24 mouse cellular contexts compared by ENCODE assay signal in the genomic region with DNA sequence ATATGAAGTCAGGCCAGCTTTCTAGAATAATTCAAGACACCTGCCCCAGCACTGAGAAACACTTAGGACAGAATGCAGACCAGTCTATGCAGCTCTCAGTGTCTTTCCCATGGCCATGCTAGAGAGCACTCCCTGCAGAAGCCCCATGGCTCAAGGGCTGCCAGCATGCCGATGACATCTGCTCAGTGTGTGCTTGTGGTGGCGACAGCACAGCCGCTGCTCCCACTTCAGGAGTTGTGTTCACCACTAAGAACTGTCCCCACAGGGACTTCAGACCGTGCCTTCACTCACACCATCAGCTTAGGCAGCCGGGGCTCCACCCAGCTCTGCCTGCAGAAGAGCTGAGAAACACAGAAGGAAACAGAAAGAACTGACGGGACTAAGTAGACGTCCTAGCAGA. TPM values are rescaled to one million over a fixed set of nuclear protein-coding genes. Genes with fewer than 3 reads are reported as not detected.
DNase-seq lines count a peak whose midpoint lies in the region; ATAC-seq and TF ChIP-seq lines count a peak whose summit lies in the region.
"Had no signal": no experiment of that assay in that cellular context is flagged by ENCODE, and none has a peak within 500 bp of the region (broad histone marks: within the 10 kb centered on the region; RNA-seq: fewer than 3 reads in every experiment).

No protein-coding gene starts in this region.

- H3K4me1 ChIP-seq in forebrain, embryonic 16.5 days (replicated peaks; ENCODE audit: control insufficient read depth, insufficient read depth, low read length) = peaks cover 19% of the 10 kb centered on the region
- H3K4me1 ChIP-seq in forebrain, embryonic 10.5 days = no peaks in the 10 kb centered on the region
- peaks cover 6 to 26% of the 10 kb centered on the region in 2 experiments for H3K4me1 ChIP-seq in heart, embryonic 14.5 days (ENCODE audit: control insufficient read depth in 2 of 2, insufficient read depth in 2 of 2, low read length in 2 of 2)
- no peaks in the 10 kb centered on the region for H3K4me1 ChIP-seq in heart, adult 2 months (ENCODE audit: control insufficient read depth, insufficient read depth, low read length)
- H3K4me1 ChIP-seq: intestine, embryonic 15.5 days had no signal

- no peak overlapping the region for H3K9ac ChIP-seq in forebrain, embryonic 16.5 days (replicated peaks; ENCODE audit: low read depth, low read length)
- H3K9ac ChIP-seq in heart, embryonic 14.5 days (ENCODE audit: low read length) = no peak overlapping the region
- H3K9ac ChIP-seq in heart, adult 2 months (ENCODE audit: low read depth, low read length) = no peak overlapping the region
- H3K9ac ChIP-seq: intestine, embryonic 15.5 days; liver, embryonic 12.5 days; liver, postnatal 0 days; midbrain, embryonic 12.5 days had no signal

- intact Hi-C loops in heart, adult 2 months (cut with DNase I) = no loop called here

- no peak for TF ChIP-seq CTCF in heart, adult 2 months (IDR thresholded peaks at IDR 0.05)
- TF ChIP-seq CTCF in brain, embryonic 14.5 days (IDR thresholded peaks at IDR 0.05; ENCODE audit: borderline replicate concordance, extremely low read depth, insufficient read depth, insufficient read length) = no peak

- TF ChIP-seq EP300 in heart, adult 2 months (IDR thresholded peaks at IDR 0.05; ENCODE audit: insufficient read depth, low read depth, low read length) = no peak

- WGBS in forebrain, embryonic 16.5 days = 68% methylated on average over 7 of the region's 7 CpGs
- WGBS in forebrain, embryonic 10.5 days = 89% methylated on average over 7 of the region's 7 CpGs
- WGBS in heart, embryonic 14.5 days = 11% methylated on average over 7 of the region's 7 CpGs
- WGBS in heart, adult 2 months = 43% methylated on average over 7 of the region's 7 CpGs

- peaks cover 4% of the 10 kb centered on the region for H3K36me3 ChIP-seq in forebrain, embryonic 16.5 days (ENCODE audit: control insufficient read depth, insufficient read depth)
- H3K36me3 ChIP-seq in forebrain, embryonic 10.5 days (replicated peaks) = peaks cover 37% of the 10 kb centered on the region
- no peaks in the 10 kb centered on the region for H3K36me3 ChIP-seq in heart, embryonic 14.5 days (ENCODE audit: control insufficient read depth, insufficient read depth, low read length)
- H3K36me3 ChIP-seq in heart, adult 2 months (ENCODE audit: control insufficient read depth, insufficient read depth, low read length) = no peaks in the 10 kb centered on the region
- H3K36me3 ChIP-seq: intestine, embryonic 15.5 days; liver, embryonic 12.5 days had no signal

- H3K27ac ChIP-seq in forebrain, embryonic 16.5 days (ENCODE audit: low read length) = peak overlapping the region; percentile 47
- H3K27ac ChIP-seq in forebrain, embryonic 10.5 days = no peak overlapping the region
- no peak overlapping the region for H3K27ac ChIP-seq in heart, embryonic 14.5 days (replicated peaks in 1 of 2; ENCODE audit: control insufficient read depth in 1 of 2, insufficient read depth in 1 of 2, low read depth in 2 of 2, low read length in 2 of 2)
- no peak overlapping the region for H3K27ac ChIP-seq in heart, adult 2 months
- H3K27ac ChIP-seq: gastrocnemius, adult 2 months; intestine, embryonic 15.5 days; liver, embryonic 12.5 days; midbrain, embryonic 12.5 days had no signal

- no peaks in the 10 kb centered on the region for H3K79me2 ChIP-seq in heart, adult 2 months (replicated peaks; ENCODE audit: control insufficient read depth, insufficient read depth, low read length)

- no peak for ATAC-seq in forebrain, embryonic 16.5 days
- ATAC-seq in heart, embryonic 14.5 days (ENCODE audit: insufficient number of reproducible peaks, insufficient read depth, low FRiP score, low read depth) = peak; percentile 55; the same call in 1 of the 2 replicates
- ATAC-seq: CD4-positive, CD25-positive, alpha-beta regulatory T cell, adult 4 months; intestine, embryonic 15.5 days; liver, embryonic 12.5 days; liver, postnatal 0 days; lung, postnatal 0 days had no signal

- no peak for TF ChIP-seq POLR2A in heart, adult 2 months (IDR thresholded peaks at IDR 0.05; ENCODE audit: insufficient read depth, low read depth, low read length)
- TF ChIP-seq POLR2A in brain, embryonic 14.5 days (IDR thresholded peaks at IDR 0.05; ENCODE audit: borderline replicate concordance, extremely low read depth, insufficient read depth, insufficient read length, poor library complexity, severe bottlenecking) = no peak

- H3K4me3 ChIP-seq in forebrain, embryonic 16.5 days (replicated peaks; ENCODE audit: low read length) = no peak overlapping the region
- no peak overlapping the region for H3K4me3 ChIP-seq in forebrain, embryonic 10.5 days
- H3K4me3 ChIP-seq in heart, embryonic 14.5 days (ENCODE audit: control insufficient read depth in 1 of 2, insufficient read depth in 1 of 2, low read depth in 1 of 2, low read length in 2 of 2) = no peak overlapping the region
- no peak overlapping the region for H3K4me3 ChIP-seq in heart, adult 2 months
- H3K4me3 ChIP-seq: gastrocnemius, adult 2 months; intestine, embryonic 15.5 days; liver, embryonic 12.5 days; midbrain, embryonic 12.5 days had no signal

- H3K27me3 ChIP-seq in forebrain, embryonic 16.5 days (replicated peaks; ENCODE audit: control insufficient read depth, insufficient read depth, low read length) = no peaks in the 10 kb centered on the region
- H3K27me3 ChIP-seq in forebrain, embryonic 10.5 days (ENCODE audit: poor library complexity, severe bottlenecking) = no peaks in the 10 kb centered on the region
- H3K27me3 ChIP-seq in heart, embryonic 14.5 days (ENCODE audit: control insufficient read depth, insufficient read depth, low read length) = peaks cover 80% of the 10 kb centered on the region
- H3K27me3 ChIP-seq in heart, adult 2 months (ENCODE audit: control insufficient read depth, insufficient read depth, low read length) = no peaks in the 10 kb centered on the region
- H3K27me3 ChIP-seq: intestine, embryonic 15.5 days; liver, embryonic 12.5 days; midbrain, embryonic 12.5 days had no signal

- H3K4me2 ChIP-seq in forebrain, embryonic 16.5 days (ENCODE audit: low read length) = no peak overlapping the region
- H3K4me2 ChIP-seq in heart, embryonic 14.5 days (ENCODE audit: low read length) = peak overlapping the region; percentile 48
- H3K4me2 ChIP-seq: intestine, embryonic 15.5 days; liver, embryonic 12.5 days; midbrain, embryonic 12.5 days had no signal

- no peaks in the 10 kb centered on the region for H3K9me3 ChIP-seq in forebrain, embryonic 16.5 days (ENCODE audit: control insufficient read depth, low read length)
- no peaks in the 10 kb centered on the region for H3K9me3 ChIP-seq in forebrain, embryonic 10.5 days
- no peaks in the 10 kb centered on the region for H3K9me3 ChIP-seq in heart, embryonic 14.5 days (ENCODE audit: control insufficient read depth, low read length)
- H3K9me3 ChIP-seq: intestine, embryonic 15.5 days; liver, embryonic 12.5 days; megakaryocyte, embryonic 14.5 days; midbrain, embryonic 12.5 days had no signal

- no peak for DNase-seq in forebrain, embryonic 10.5 days (ENCODE audit: extremely low spot score, low spot score)
- DNase-seq in heart, adult 9 months (ENCODE audit: low spot score in 2 of 2) = no peak
- DNase-seq in heart, postnatal 4 days = peak; percentile 41
- DNase-seq in heart, adult 2 months = no peak
- DNase-seq in brain, embryonic 14.5 days (ENCODE audit: low read depth) = peak; percentile 12
- DNase-seq: adrenal gland, postnatal 14 days; cerebellum, adult 18-20 months; cerebellum, postnatal 14 days; gastrocnemius, adult 2 months; gastrocnemius, postnatal 36 days; kidney, adult 2 months; kidney, postnatal 36 days; liver, postnatal 0 days; lung, postnatal 4 days; thymus, adult 2 months; thymus, postnatal 36 days had no signal

RNA-seq across cellular contexts. Expression of a gene that starts 22.0 kb away (rescaled TPM):
- 33.1 and 35.0 TPM in 2 replicates for polyA plus RNA-seq in forebrain, embryonic 16.5 days (2015; fragmentation: Nextera tagmentation; extraction: Ambion mirVana)
- 14.0 and 14.4 TPM in 2 replicates for polyA plus RNA-seq in forebrain, embryonic 10.5 days (2016; fragmentation: Nextera tagmentation; extraction: Ambion mirVana)
- polyA plus RNA-seq in heart, embryonic 14.5 days (2014; fragmentation: Nextera tagmentation; extraction: Ambion mirVana) = 3.8 and 5.3 TPM in 2 replicates
- under 1 TPM; 0.68 to 0.88 TPM for total RNA-seq in heart, postnatal 4 days (2021)
- total RNA-seq in heart, adult 2 months (2021) = 1 to 10 TPM in 1 of 2 experiments, under 1 TPM in 1; 0.99 to 1.8 TPM
- polyA plus RNA-seq in heart, adult 2 months (2012; rRNA removed) = 1.5 and 2.4 TPM in 2 replicates
- polyA plus RNA-seq in brain, embryonic 14.5 days (2012; rRNA removed) = 27.1 and 36.6 TPM in 2 replicates

RNA-seq across cellular contexts. Expression of a gene that starts 22.3 kb away (rescaled TPM):
- polyA plus RNA-seq in forebrain, embryonic 16.5 days (2015; fragmentation: Nextera tagmentation; extraction: Ambion mirVana) = 92.7 and 94.8 TPM in 2 replicates
- polyA plus RNA-seq in forebrain, embryonic 10.5 days (2016; fragmentation: Nextera tagmentation; extraction: Ambion mirVana) = 148 and 162 TPM in 2 replicates
- 54.1 and 57.9 TPM in 2 replicates for polyA plus RNA-seq in heart, embryonic 14.5 days (2014; fragmentation: Nextera tagmentation; extraction: Ambion mirVana)
- total RNA-seq in heart, postnatal 4 days (2021) = 10 to 100 TPM; 57.5 to 62.7 TPM
- 10 to 100 TPM; 37.4 to 38.6 TPM for total RNA-seq in heart, adult 2 months (2021)
- 12.6 and 21.8 TPM in 2 replicates for polyA plus RNA-seq in heart, adult 2 months (2012; rRNA removed)
- 77.4 and 85.5 TPM in 2 replicates for polyA plus RNA-seq in brain, embryonic 14.5 days (2012; rRNA removed)

Comparison
In these comparisons a context has a peak if more than half of its experiments do, and no peak if none do; other contexts are left out.
1. DNase-seq: peak in heart, postnatal 4 days (single experiment) and brain, embryonic 14.5 days (single experiment); none in forebrain, embryonic 10.5 days (single experiment), heart, adult 9 months (0 of 2) and heart, adult 2 months (0 of 2).